Mouse (Mus musculus): ENCODE data around the gene Slc8a1. TPM values are rescaled to one million over a fixed set of nuclear protein-coding genes. Genes with fewer than 3 reads are reported as not detected.

The Slc8a1 gene
- total RNA-seq, 2 experiments from 2014 or later, result 291 TPM

DNA sequence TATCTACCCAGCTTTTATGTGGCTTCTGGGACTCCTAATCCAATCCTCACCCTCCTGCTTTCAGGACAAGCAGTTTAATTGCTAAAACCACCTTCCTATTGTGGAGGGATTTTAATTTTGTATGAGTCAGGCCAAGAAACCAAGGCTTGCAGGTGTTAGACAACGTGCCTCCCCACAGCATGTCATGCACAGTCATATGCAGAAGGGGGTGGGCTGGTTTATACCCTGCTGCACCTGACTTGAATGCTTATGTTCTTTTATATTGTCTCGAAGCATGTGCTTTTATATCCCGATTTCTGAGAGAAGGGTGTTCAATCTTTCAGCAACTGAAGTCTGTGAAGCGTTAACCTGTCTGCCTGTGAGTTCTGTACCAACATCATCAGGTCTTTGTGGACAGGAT is 334.0 kb downstream of the Slc8a1 start:
- no peak for TF ChIP-seq CTCF (conservative IDR thresholded peaks at IDR 0.05)
- H3K4me3 ChIP-seq, result no peak overlapping the region
- H3K27ac ChIP-seq, result peak overlapping the region; percentile 49; the same call in 1 of the 2 replicates
- DNase-seq (ENCODE audit: low spot score in 2 of 2), result no peak

DNA sequence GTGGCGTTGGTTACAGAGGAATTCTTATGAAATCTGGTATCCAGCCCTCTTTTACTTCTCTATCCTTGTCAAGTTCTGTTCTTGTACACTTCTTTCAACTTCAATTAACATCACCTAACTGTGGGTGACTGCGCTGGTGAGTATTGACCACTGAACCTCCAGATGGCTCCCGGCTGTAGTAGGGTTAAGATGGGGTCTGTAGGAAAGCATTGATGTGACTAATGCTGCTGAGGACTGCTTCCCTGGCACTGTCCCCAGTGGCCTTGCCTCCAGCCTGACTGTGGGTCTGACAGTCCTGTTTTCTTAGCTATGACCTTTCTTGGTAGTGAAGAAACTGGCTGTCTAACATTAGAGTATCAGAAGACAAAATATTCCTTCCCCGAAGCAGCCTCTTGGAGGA is 335.1 kb downstream of the Slc8a1 start:
- no peak for DNase-seq (ENCODE audit: low spot score in 2 of 2)
- Histone ChIP-seq H3K27ac (peak overlapping the region; percentile 64), H3K4me3 (no peak overlapping the region)
- TF ChIP-seq CTCF (conservative IDR thresholded peaks at IDR 0.05), result no peak

DNA sequence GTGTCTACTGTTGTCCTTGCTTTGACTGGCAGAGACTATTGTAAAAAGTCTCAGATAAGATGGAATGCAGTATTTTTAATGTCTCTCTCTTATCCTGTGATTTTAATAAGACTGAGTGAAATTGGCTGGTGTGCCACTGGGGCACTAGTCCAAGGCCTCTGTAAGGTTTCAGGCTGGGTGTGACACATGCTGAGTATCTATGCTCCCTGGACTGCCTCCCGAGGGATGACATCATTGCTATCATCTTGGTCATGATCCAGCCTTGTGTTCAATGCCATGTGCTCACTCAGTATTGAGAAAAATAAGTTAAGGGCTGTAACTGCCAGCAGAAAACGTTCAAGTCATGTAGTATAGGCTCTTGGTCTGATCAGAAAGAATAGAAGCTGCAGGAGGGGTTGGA is 335.5 kb downstream of the Slc8a1 start:
- peak; percentile 69 to 74 for DNase-seq (ENCODE audit: low spot score in 2 of 2)
- no peak overlapping the region for H3K4me3 ChIP-seq
- no peak; the same call in 1 of the 2 replicates for TF ChIP-seq CTCF (conservative IDR thresholded peaks at IDR 0.05)
- H3K27ac ChIP-seq, result peak overlapping the region; percentile 64

DNA sequence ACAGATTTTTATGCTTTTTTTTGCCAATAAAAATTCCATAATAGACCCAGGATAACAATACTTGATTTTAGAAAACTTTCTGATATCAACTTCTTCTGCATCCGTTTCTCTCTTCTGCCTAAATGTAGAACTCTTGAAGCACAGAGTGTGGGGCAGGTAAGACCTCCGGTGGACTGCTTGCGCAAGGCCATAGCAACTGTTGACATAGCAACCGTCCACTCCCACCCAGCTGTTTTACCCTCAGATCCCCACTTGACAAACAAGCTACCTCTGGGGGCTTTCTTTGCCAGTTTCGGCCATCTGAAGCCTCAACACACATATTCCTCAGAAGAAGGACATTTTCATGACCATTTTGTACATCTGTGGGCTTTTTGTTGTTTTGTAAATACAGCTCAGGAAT is 337.8 kb downstream of the Slc8a1 start:
- DNase-seq (ENCODE audit: low spot score in 2 of 2), result no peak
- no peak for TF ChIP-seq CTCF (conservative IDR thresholded peaks at IDR 0.05)
- Histone ChIP-seq H3K4me3 (no peak overlapping the region), H3K27ac (no peak overlapping the region)

DNA sequence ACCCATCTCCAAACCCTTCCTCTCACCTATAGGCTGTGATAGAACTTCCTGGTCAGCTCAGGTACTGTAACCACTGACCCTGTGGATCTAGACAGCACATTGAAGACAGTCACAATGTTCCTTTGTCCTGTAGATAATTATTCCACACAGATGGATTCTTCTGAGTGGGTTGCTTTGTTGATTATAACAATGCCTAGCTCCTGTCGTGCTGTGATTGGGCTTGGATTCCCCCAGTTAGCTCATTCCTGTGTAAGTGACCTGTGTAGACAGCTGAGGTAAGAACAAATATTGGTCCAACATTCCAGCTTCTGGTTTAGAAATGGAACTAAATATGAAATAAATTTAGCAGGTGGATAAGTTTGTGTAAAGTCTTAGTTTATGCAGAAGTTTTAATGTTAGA is 340.7 kb downstream of the Slc8a1 start:
- Histone ChIP-seq H3K4me3 (no peak overlapping the region), H3K27ac (no peak overlapping the region)
- no peak for TF ChIP-seq CTCF (conservative IDR thresholded peaks at IDR 0.05)
- no peak for DNase-seq (ENCODE audit: low spot score in 2 of 2)

DNA sequence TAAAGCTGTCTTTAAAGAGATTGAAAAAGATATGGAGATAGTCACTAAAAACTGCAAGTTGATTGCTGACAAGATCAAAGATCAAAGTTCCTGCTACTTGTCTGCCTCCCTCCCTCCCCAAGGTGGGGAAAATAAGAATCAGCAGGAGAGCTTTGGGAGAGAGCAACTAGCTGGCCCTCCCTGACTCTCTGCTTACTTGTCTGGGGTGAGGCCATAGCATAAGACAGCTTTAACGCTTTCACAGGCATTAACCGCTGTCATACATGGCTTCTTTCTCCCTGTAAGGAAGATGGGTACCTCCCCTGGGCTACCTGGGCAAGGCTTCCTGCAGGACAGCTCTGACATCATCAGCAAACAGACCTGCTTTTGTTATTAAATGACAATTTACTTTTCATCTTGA is 344.1 kb downstream of the Slc8a1 start:
- H3K27ac ChIP-seq, result no peak overlapping the region
- DNase-seq (ENCODE audit: low spot score in 2 of 2), result no peak
- no peak for TF ChIP-seq CTCF (conservative IDR thresholded peaks at IDR 0.05)
- no peak overlapping the region for H3K4me3 ChIP-seq

DNA sequence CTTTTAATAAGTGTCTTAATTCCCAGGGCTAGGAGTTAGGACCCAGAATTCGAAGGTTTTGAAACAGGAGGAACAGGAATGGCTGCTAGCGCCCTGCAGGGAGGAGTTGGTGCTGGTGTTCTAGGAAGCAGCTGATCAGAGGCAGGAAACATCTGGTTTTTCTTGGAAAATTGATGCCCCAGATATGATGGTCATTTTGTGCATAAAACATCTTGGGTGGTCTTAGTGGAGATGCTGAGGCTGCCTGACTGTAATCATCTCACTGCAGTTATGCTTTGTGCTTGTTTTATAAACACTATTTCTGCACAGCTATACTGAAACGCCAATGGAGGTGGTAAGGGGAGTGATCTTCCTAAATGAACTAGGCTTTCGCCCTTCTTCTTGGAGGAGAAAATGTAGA is 345.1 kb downstream of the Slc8a1 start:
- TF ChIP-seq CTCF (conservative IDR thresholded peaks at IDR 0.05), result no peak
- no peak for DNase-seq (ENCODE audit: low spot score in 2 of 2)
- Histone ChIP-seq H3K27ac (no peak overlapping the region), H3K4me3 (no peak overlapping the region)

DNA sequence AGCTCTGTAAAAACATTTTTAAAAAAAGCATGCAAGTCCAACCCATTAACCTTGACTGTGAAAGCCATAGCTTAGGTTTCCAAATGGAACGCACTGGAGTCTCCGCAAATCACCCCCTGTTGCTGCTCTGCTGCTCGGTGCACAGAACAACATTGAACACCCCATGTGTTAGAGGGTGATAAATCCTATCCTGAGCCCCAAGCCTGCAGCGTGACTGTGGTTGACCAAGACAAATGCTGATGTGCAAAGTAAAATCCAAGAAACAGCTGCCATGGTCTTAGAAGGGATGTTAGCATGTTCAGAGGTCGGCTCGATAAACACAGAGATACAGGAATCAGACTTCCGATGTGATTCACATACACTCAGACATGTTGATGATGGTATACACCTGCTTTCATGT is 346.7 kb downstream of the Slc8a1 start:
- no peak for TF ChIP-seq CTCF (conservative IDR thresholded peaks at IDR 0.05)
- DNase-seq (ENCODE audit: low spot score in 2 of 2), result no peak
- Histone ChIP-seq H3K27ac (no peak overlapping the region), H3K4me3 (no peak overlapping the region)

DNA sequence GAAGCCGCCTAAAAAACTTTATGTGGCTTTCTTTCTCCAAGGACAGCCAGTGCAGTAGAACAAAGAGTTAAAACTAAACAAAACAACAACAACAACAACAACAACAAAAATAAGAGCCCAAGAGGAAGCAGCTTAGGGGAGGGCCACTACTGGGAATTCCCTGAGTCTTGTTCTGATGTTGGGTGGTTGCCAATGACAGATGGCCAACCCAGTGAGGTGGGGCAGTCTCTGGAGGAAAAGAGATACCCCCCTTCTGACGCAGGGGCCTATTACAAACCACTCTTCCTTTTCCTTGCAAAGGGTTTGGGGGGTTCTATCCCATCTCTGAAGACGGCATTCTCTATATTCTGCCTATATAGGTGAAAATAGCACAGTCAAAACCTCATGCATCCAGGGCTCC is 347.4 kb downstream of the Slc8a1 start:
- H3K4me3 ChIP-seq, result no peak overlapping the region
- TF ChIP-seq CTCF (conservative IDR thresholded peaks at IDR 0.05), result no peak
- H3K27ac ChIP-seq, result no peak overlapping the region
- DNase-seq (ENCODE audit: low spot score in 2 of 2), result no peak

DNA sequence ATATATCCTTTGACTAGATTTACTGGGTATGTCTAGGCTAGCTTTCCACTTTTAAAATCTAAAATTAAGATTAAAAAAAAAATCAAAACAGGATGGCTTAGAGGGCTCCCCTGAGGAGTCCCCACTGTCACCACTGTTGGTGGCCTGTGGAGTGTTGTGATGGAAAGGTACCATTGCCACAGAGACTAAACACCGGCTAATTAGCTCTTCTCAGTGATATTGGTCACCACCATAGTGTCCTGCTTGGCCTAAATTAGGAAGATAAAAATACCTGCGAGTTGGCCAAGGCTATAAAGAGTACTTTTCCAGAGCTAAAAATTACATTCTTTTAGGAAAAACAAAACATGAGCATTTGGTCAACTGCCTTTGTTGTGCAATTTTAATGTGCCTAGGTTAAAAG is 352.1 kb downstream of the Slc8a1 start:
- Histone ChIP-seq H3K27ac (no peak overlapping the region), H3K4me3 (no peak overlapping the region)
- no peak for TF ChIP-seq CTCF (conservative IDR thresholded peaks at IDR 0.05)
- DNase-seq (ENCODE audit: low spot score in 2 of 2), result no peak

DNA sequence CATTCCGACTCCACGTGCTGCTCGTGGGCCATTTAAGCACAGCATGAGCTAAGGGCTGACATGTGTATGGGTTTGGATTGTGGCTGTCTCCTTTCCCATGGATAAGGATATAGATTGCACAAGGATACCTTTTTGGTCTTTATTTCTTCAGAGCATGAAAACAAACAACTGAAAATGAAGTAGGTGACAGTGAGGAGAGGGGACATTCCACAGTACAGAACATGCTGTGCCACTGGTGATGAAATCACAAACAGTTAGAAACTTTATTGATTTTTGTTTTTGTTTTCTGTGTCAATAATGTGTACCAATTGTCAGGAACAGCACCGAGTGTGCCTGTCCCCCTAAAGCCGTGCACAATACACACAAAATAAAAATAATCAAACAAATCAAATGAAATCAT is 352.7 kb downstream of the Slc8a1 start:
- Histone ChIP-seq H3K27ac (no peak overlapping the region), H3K4me3 (no peak overlapping the region)
- DNase-seq (ENCODE audit: low spot score in 2 of 2), result no peak
- TF ChIP-seq CTCF (conservative IDR thresholded peaks at IDR 0.05), result no peak

DNA sequence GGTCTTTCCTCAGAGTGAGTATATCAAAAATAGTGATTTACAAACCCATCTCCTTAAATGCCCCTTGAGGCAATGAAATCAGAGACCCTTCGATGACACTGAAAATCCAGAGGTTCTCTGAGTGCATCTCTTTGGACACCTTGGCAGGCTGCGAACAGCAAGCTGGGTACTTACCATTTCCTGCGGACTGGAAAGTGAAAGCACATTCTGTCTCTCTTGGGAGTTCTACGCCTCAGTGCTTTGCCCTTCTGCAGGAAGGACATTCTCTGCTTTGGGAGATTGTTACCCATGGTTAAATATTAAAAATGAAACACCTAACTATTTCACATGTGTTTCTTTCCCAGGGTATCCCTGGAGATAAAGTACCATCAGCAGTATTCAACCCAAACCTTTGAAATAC is 354.7 kb downstream of the Slc8a1 start:
- no peak for DNase-seq (ENCODE audit: low spot score in 2 of 2)
- Histone ChIP-seq H3K27ac (no peak overlapping the region), H3K4me3 (no peak overlapping the region)
- TF ChIP-seq CTCF (conservative IDR thresholded peaks at IDR 0.05), result no peak

DNA sequence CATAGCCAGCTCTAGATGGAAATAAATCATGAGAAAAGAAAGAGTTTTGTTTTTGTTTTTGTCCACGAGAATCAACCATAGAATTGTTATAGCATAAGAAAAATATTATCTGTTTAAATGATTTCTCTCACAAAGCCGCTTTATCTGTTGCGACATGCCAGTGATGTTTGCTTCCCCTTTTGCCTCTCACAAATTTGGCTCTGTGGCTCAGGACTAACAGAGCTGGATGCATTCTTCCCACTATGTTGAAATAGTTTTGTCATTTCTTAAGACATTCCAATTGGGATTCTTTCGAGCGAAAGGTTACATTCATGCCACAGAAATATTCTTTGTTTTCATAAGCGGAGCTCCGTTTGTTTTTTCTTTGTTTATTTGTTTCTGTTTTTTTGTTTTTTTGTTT is 359.7 kb downstream of the Slc8a1 start:
- DNase-seq (ENCODE audit: low spot score in 2 of 2), result no peak
- Histone ChIP-seq H3K27ac (no peak overlapping the region), H3K4me3 (no peak overlapping the region)
- TF ChIP-seq CTCF (conservative IDR thresholded peaks at IDR 0.05), result no peak

DNA sequence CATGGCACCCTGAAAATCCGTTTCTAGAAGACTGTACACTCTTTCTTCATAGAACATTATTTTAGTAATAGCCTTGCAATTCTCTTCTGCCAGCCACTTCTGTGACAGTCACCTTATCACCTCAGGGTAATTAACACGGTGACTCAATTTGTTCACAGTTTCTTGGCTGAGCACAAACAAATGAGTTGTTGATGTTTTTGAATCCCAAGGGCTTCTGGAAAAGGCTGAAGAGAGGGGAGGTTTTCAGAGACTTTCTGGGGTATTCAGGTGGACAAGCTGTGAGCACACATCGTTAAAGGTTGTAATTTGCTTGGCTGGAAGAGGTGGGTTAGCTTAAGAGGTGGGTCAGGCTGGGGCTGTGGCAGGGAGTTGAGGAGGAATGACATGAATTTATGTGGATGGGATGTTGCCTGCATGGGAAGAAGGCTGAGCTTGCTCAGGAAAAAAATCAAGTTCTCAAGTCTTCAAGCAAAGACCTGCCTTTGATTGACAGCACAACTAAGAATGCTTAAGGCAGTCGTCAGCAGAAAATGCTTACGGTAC is 360.3 kb downstream of the Slc8a1 start:
- H3K4me3 ChIP-seq, result no peak overlapping the region
- no peak overlapping the region for H3K27ac ChIP-seq
- no peak for TF ChIP-seq CTCF (conservative IDR thresholded peaks at IDR 0.05)
- no peak for DNase-seq (ENCODE audit: low spot score in 2 of 2)

DNA sequence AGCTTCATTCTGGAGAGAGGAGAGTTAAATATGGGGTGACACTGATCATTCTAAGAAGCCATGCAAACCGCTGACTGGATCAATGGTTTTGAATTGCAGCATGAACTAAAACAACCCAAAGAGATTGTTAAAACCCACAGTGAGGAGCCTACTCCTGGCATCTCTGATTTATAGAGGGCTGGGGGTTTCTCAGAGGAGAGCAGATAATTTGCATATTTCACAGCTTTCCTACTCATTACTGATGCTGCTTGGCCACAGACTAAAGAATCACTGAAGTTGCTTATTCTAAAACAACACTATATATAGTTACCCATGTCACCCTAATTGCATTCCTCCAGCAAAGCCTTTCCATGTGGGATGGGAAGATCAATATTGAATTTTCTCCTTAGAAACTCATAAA is 361.0 kb downstream of the Slc8a1 start:
- no peak for TF ChIP-seq CTCF (conservative IDR thresholded peaks at IDR 0.05)
- H3K27ac ChIP-seq, result no peak overlapping the region
- H3K4me3 ChIP-seq, result no peak overlapping the region
- DNase-seq (ENCODE audit: low spot score in 2 of 2), result no peak
